Mouse (Mus musculus): ENCODE results near the gene Olfr472. TPM values are rescaled to one million over a fixed set of nuclear protein-coding genes. Genes with fewer than 3 reads are reported as not detected.
"Not testable (repeated sequence)": the region's sequence is repeated elsewhere in the genome, so short reads cannot be mapped to it uniquely, and the experiment has no call there.

The Olfr472 gene
- polyA plus RNA-seq (2017; shearing (Covaris generic)): under 1 TPM in 1 of 2 experiments, not detected in 1; 0.16 TPM

- ATAC-seq: no peak
These were observed at the start of gene Olfr472 for GRCm38 (mm10) chr7:107897602-107898001. Gene Olfr472, plus strand, starts transcription at chr7:107897902.

GRCm38 (mm10) chr7:107930146-107930545, 32.4 kb downstream of the Olfr472 start, which contains the start of gene Olfr473:
Gene Olfr473, plus strand, starts transcription at chr7:107930446.
- ATAC-seq: no peak

GRCm38 (mm10) chr7:107952539-107952938, 54.8 kb downstream of the Olfr472 start:
- ATAC-seq: not testable (repeated sequence)

GRCm38 (mm10) chr7:107954343-107954742, 56.6 kb downstream of the Olfr472 start, which contains the start of gene Olfr474:
Gene Olfr474, plus strand, starts transcription at chr7:107954643.
- no peak for ATAC-seq

Other genes with a start within 250 kb of the Olfr472 start
- gene Cyb5r2, start 139.9 kb upstream of the Olfr472 start, polyA plus RNA-seq (2017; shearing (Covaris generic)): not detected
- gene Ovch2, start 96.7 kb upstream of the Olfr472 start, polyA plus RNA-seq (2017; shearing (Covaris generic)): not detected
- gene Olfr467, start 85.6 kb upstream of the Olfr472 start, polyA plus RNA-seq (2017; shearing (Covaris generic)): not detected
- gene Olfr469, start 72.4 kb upstream of the Olfr472 start, polyA plus RNA-seq (2017; shearing (Covaris generic)): not detected
- not detected for gene Olfr470, start 50.4 kb upstream of the Olfr472 start, polyA plus RNA-seq (2017; shearing (Covaris generic))
- not detected for gene Olfr473, start 32.5 kb downstream of the Olfr472 start, polyA plus RNA-seq (2017; shearing (Covaris generic))
- gene Olfr474, start 56.7 kb downstream of the Olfr472 start, polyA plus RNA-seq (2017; shearing (Covaris generic)): not detected
- gene Olfr476, start 66.9 kb downstream of the Olfr472 start, polyA plus RNA-seq (2017; shearing (Covaris generic)): not detected
- not detected for gene Olfr477, start 88.8 kb downstream of the Olfr472 start, polyA plus RNA-seq (2017; shearing (Covaris generic))
- not detected for gene Olfr478, start 136.1 kb downstream of the Olfr472 start, polyA plus RNA-seq (2017; shearing (Covaris generic))
- not detected for gene Olfr479, start 152.8 kb downstream of the Olfr472 start, polyA plus RNA-seq (2017; shearing (Covaris generic))
- gene Olfr480, start 169.4 kb downstream of the Olfr472 start, polyA plus RNA-seq (2017; shearing (Covaris generic)): not detected
- under 1 TPM in 1 of 2 experiments, not detected in 1; 0.28 TPM for gene Olfr481, start 182.0 kb downstream of the Olfr472 start, polyA plus RNA-seq (2017; shearing (Covaris generic))
- gene Olfr482, start 199.7 kb downstream of the Olfr472 start, polyA plus RNA-seq (2017; shearing (Covaris generic)): not detected
- under 1 TPM in 1 of 2 experiments, not detected in 1; 0.12 TPM for gene Olfr483, start 202.9 kb downstream of the Olfr472 start, polyA plus RNA-seq (2017; shearing (Covaris generic))
- not detected for gene Olfr484, start 229.5 kb downstream of the Olfr472 start, polyA plus RNA-seq (2017; shearing (Covaris generic))